Mouse (Mus musculus) neural tube, embryonic 13.5 days (tissue): ENCODE results near the gene Tspan3. TPM values are rescaled to one million over a fixed set of nuclear protein-coding genes. Genes with fewer than 3 reads are reported as not detected.
A peak's percentile ranks its signal among the peaks of the same experiment; 100 is the strongest.

Experiments used
- ATAC-seq: fragments of 200-750 bp; cut with Nextera tagmentation; 2 replicates; pipeline ENCODE4 v1.8.0; 2017; ENCODE audit warnings: low read depth, mild to moderate bottlenecking, moderate TSS enrichment, moderate library complexity
- H3K27ac ChIP-seq: fragments of 300-500 bp; sonication (generic); replicated peaks from 2 replicates; pipeline ENCODE4 v1.5.1; 2015; ENCODE audit warnings: moderate library complexity, mild to moderate bottlenecking, inconsistent platforms
- H3K27me3 ChIP-seq: fragments of 300-500 bp; sonication (generic); 2 replicates; pipeline ENCODE4 v1.6.1; 2015; ENCODE audit warnings: mild to moderate bottlenecking, inconsistent platforms
- H3K36me3 ChIP-seq: fragments of 300-500 bp; sonication (generic); 2 replicates; pipeline ENCODE4 v1.6.1; 2015; ENCODE audit warnings: mild to moderate bottlenecking, inconsistent platforms
- H3K4me1 ChIP-seq: fragments of 300-500 bp; sonication (generic); replicated peaks from 2 replicates; pipeline ENCODE4 v1.6.1; 2015; ENCODE audit warnings: inconsistent platforms
- H3K4me2 ChIP-seq: fragments of 300-500 bp; sonication (generic); 2 replicates; pipeline ENCODE4 v1.6.1; 2015; ENCODE audit warnings: inconsistent platforms, mild to moderate bottlenecking, moderate library complexity
- H3K4me3 ChIP-seq: fragments of 300-500 bp; sonication (generic); 2 replicates; pipeline ENCODE4 v1.5.1; 2015; ENCODE audit warnings: mild to moderate bottlenecking, inconsistent platforms
- H3K9ac ChIP-seq: fragments of 300-500 bp; sonication (generic); 2 replicates; pipeline ENCODE4 v1.6.1; 2015; ENCODE audit warnings: moderate library complexity, mild to moderate bottlenecking, inconsistent platforms
- H3K9me3 ChIP-seq: fragments of 300-500 bp; sonication (generic); 2 replicates; pipeline ENCODE4 v1.6.1; 2016; ENCODE audit warnings: inconsistent platforms
- WGBS: fragments of 180-500 bp; shearing (Covaris S2); methylation state at CpG from one replicate; pipeline ENCODE4 v1.1.7; 2015; 5-methylcytosine and 5-hydroxymethylcytosine counted together
- polyA plus RNA-seq: library from polyadenylated mRNA; unstranded; fragments of >200 nt; fragmentation: Nextera tagmentation; extraction: Ambion mirVana; gene quantifications from 2 replicates; pipeline ENCODE4 v1.2.1, GENCODE M21; 2015

The Tspan3 gene
- polyA plus RNA-seq, 1 experiment from 2014 or later, result 602 TPM

DNA sequence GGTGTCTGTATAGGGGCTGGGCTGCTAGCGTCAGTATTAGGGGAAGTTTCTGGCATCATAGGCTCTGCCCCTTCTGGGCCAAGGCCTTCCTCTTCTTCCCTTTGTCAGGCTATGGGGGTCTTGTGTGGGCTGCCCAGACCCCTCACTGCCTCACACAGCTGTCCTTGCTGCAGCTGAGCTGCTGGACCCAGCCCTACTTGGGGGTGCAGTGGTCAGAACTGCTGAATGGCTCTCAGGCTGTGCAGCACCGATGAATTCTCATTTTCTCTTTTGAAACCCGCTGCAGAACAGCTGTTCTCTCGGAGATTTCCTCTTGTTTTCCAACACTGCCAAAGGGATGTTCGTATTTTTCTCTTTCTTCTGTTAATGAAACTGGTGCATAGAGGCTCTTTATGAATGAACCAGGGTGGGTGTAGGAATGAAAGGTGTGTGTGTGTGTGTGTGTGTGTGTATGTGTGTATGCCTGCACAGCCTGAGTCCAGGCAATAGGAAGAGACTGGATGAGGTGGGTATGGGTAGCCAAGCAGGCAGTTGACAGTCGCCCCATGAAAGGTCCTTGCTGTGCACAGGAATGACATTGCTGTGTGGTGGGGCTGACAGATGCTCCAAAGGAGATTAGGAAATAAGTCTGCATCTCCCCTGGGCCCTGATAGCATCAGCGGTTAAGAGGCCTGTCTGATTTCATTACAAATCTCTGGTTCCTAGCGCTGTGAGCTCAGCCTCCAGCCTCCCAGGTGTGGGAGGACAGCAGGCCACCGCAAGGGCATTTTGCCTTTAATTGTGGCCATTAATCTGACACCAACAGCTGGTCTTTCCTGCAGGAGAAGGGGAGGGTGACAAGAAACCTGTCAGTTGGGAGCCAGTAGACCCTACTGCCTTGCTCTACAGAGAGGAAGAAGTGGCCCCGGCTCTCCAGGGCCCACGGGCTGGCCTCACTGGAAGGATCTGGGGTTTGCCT is 26.5 kb upstream of the Tspan3 start:
- ATAC-seq, result peak; percentile 69
- peaks cover 34% of the 10 kb centered on the region for H3K4me1 ChIP-seq
- H3K27me3 ChIP-seq, result 0 out of 2 replicates have a peak, but pooled peaks cover 4% of the 10 kb centered on the region
- no peak overlapping the region for H3K4me3 ChIP-seq
- 0 out of 2 replicates have a peak overlapping the region, but pooled peaks have one; percentile 26 for H3K9ac ChIP-seq
- H3K27ac ChIP-seq, result peak overlapping the region; percentile 82
- H3K36me3 ChIP-seq, result no peaks in the 10 kb centered on the region
- 41% methylated on average over 11 of the region's 11 CpGs for WGBS
- H3K4me2 ChIP-seq, result no peak overlapping the region
- no peaks in the 10 kb centered on the region for H3K9me3 ChIP-seq

DNA sequence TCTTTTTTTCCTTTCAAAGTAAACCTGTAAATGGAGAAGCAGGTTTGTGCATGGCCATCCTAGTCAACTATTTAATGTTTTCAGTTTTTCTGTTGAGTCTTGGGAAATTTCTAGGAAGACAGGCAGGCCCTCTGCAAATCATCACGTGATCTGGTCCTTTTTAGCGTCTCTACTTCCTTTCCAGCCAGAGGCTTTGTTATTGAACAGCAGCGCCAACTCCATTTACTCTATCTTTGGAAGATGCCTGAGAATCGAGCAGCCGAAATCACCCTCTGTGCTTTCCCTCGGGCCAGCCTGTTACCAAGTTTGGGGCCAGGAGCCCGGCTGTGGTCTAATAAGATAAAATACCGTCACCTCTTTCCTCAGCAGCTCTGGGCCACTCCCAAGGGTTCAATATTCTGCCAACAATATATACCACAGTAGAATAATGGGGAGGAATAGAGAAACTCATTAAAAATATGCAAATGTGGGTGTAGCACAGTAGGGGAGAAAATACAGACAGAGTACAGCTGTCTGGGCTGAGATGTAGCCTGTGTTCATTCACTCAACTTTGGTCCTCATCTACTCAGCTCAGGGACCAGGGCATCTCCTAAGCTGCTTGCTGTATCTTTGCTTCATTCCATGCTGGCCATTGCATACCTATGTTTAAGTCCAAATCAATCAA is 15.0 kb upstream of the Tspan3 start:
- peak overlapping the region; percentile 61 for H3K27ac ChIP-seq
- H3K4me1 ChIP-seq, result peaks cover 18% of the 10 kb centered on the region
- 20% methylated on average over 8 of the region's 8 CpGs for whole genome bisulfite sequencing
- H3K9me3 ChIP-seq, result no peaks in the 10 kb centered on the region
- ATAC-seq, result peak; percentile 81
- no peak overlapping the region for H3K9ac ChIP-seq
- no peaks in the 10 kb centered on the region for H3K36me3 ChIP-seq
- peak overlapping the region; percentile 21; the same call in 1 of the 2 replicates for H3K4me2 ChIP-seq
- no peak overlapping the region for H3K4me3 ChIP-seq
- H3K27me3 ChIP-seq, result no peaks in the 10 kb centered on the region

DNA sequence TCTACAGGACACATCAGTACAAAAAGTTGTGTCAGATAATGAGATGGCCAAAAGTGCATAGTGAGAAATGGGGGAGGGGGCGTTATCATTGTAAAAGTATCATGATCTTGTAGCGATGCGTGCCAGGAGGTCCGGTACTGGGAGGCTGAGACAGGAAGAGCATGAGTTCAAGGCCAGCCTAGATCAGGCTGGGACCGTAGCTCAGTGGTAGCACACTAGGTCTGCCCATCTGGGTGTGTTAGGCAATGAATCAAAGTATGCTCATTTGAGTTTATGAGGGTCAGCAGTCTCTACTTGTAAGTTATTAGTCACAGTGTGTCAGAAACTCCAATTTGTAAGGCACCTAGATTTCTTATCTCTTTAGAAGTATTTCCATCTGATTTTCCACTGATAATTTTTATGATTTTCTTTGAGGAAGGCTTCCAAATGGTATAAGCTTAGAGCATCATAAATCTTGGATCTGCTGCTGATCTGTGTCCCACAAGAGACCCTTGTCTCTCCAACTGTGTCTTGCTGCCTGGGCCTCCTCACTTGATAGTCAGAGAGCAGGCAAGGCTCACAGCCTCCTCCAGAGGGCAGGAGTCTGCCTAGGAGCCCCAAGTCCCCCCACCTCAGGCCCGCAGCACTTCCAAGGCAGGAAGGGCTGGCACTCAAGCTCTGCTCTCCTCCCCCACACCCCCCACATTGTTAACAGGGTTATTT is 14.3 kb upstream of the Tspan3 start:
- H3K4me2 ChIP-seq, result 0 out of 2 replicates have a peak overlapping the region, but pooled peaks have one; percentile 21
- 75% methylated on average over 6 of the region's 6 CpGs for WGBS
- no peaks in the 10 kb centered on the region for H3K27me3 ChIP-seq
- H3K4me1 ChIP-seq, result peaks cover 18% of the 10 kb centered on the region
- ATAC-seq, result peak; percentile 66; the same call in 1 of the 2 replicates
- no peak overlapping the region for H3K9ac ChIP-seq
- no peak overlapping the region for H3K4me3 ChIP-seq
- H3K27ac ChIP-seq, result peak overlapping the region; percentile 61
- no peaks in the 10 kb centered on the region for H3K36me3 ChIP-seq
- H3K9me3 ChIP-seq, result no peaks in the 10 kb centered on the region

DNA sequence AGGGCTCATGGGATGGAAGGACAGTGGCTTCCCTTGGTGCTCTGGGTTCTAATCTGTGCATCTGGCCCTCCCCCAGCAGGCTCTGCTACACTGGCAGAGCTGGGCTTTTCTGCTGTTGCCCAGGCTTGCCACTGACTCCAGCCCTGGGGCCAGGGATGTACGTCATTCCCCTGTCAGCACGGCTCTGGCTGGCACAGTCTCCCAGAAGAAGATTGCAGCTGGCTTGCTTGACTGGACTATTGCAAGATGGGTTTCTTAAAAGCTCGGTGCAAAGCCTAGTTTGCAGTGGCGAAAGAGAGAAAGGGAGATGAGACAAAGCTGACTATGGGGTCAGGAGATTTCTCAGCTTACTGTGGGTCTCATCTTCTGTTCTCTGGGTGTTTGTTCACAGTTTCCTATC is 12.1 kb upstream of the Tspan3 start:
- 77% methylated on average over 4 of the region's 4 CpGs for WGBS
- H3K4me3 ChIP-seq, result no peak overlapping the region
- no peak overlapping the region for H3K9ac ChIP-seq
- no peaks in the 10 kb centered on the region for H3K9me3 ChIP-seq
- H3K27me3 ChIP-seq, result no peaks in the 10 kb centered on the region
- no peak for ATAC-seq
- peaks cover 18% of the 10 kb centered on the region for H3K4me1 ChIP-seq
- H3K27ac ChIP-seq, result no peak overlapping the region
- H3K36me3 ChIP-seq, result no peaks in the 10 kb centered on the region
- H3K4me2 ChIP-seq, result no peak overlapping the region

DNA sequence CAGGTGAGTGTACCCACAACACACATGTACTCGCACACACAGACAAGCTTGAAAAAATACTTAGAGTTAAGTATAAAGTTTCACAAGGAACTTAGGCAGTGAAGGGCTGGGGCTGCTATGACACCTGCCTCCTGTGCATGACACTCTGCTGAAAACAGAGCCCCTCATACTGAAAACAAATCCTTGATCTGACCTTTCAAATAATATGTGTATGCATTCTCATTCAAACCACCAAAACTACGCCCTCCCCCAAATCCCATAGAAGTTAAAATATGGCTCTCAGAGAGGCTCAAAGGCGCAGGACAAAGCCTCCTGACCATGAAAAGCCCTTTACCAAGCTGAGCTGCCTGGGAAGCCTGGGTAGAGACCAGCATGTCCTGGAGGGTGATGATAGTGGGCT is 10.0 kb upstream of the Tspan3 start:
- H3K9me3 ChIP-seq, result no peaks in the 10 kb centered on the region
- 81% methylated on average over 3 of the region's 3 CpGs for WGBS
- ATAC-seq, result no peak
- no peak overlapping the region for H3K9ac ChIP-seq
- H3K27me3 ChIP-seq, result no peaks in the 10 kb centered on the region
- no peak overlapping the region for H3K4me3 ChIP-seq
- H3K4me1 ChIP-seq, result peaks cover 11% of the 10 kb centered on the region
- no peak overlapping the region for H3K4me2 ChIP-seq
- no peaks in the 10 kb centered on the region for H3K36me3 ChIP-seq
- H3K27ac ChIP-seq, result no peak overlapping the region

DNA sequence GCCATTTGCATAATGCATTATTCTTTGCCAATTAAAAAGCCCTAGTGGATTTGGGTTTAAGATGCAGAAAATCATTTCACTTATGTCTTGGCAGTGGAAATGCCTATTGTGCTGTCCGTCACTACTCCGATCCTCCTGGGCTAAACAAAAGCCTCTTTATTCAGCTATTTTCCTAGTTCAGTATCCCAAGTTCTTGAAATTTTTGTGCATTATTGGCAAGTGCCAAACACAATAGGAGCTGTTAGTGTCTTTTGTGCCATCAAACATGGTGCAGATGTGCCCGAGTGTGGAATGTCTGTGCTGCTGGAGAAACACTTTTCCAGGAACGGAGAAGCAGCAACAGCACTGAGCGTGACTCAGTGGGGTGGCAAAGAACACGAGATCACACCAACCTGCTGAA is 2.4 kb upstream of the Tspan3 start:
- no peaks in the 10 kb centered on the region for H3K27me3 ChIP-seq

DNA sequence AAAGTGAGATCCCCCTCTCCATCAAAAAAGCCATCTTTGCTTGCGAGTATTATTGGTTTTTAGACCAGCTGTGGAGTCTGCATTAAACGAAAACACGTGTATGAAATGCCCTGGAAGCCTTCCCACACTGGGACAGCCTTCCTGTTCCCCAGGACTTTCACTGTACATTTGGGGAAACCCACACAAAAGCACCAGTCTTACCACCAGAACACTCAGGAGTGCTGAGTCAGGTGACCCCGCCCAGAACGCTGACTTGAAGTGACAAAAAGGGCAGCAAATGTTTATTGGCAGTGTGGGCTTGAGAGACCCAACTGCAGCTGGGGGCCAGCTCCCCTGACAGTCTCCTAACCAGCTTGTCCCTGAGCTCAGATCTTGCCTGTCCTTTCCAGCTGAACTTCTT is 884 bp upstream of the Tspan3 start:
- 62% methylated on average over 5 of the region's 5 CpGs for WGBS
- Histone ChIP-seq H3K4me1 (peaks cover 17% of the 10 kb centered on the region), H3K27ac (no peak overlapping the region), H3K9ac (no peak overlapping the region), H3K36me3 (no peaks in the 10 kb centered on the region), H3K4me3 (no peak overlapping the region), H3K27me3 (no peaks in the 10 kb centered on the region), H3K4me2 (no peak overlapping the region), H3K9me3 (no peaks in the 10 kb centered on the region)
- ATAC-seq, result no peak

More for the DNA sequence above, 2.4 kb upstream of the Tspan3 start:
- Histone ChIP-seq H3K9ac (no peak overlapping the region), H3K9me3 (no peaks in the 10 kb centered on the region), H3K27ac (no peak overlapping the region), H3K4me3 (no peak overlapping the region), H3K4me2 (no peak overlapping the region), H3K4me1 (peaks cover 8% of the 10 kb centered on the region; the same call in 1 of the 2 replicates), H3K36me3 (no peaks in the 10 kb centered on the region)
- no peak for ATAC-seq
- 21% methylated on average over 6 of the region's 6 CpGs for WGBS

DNA sequence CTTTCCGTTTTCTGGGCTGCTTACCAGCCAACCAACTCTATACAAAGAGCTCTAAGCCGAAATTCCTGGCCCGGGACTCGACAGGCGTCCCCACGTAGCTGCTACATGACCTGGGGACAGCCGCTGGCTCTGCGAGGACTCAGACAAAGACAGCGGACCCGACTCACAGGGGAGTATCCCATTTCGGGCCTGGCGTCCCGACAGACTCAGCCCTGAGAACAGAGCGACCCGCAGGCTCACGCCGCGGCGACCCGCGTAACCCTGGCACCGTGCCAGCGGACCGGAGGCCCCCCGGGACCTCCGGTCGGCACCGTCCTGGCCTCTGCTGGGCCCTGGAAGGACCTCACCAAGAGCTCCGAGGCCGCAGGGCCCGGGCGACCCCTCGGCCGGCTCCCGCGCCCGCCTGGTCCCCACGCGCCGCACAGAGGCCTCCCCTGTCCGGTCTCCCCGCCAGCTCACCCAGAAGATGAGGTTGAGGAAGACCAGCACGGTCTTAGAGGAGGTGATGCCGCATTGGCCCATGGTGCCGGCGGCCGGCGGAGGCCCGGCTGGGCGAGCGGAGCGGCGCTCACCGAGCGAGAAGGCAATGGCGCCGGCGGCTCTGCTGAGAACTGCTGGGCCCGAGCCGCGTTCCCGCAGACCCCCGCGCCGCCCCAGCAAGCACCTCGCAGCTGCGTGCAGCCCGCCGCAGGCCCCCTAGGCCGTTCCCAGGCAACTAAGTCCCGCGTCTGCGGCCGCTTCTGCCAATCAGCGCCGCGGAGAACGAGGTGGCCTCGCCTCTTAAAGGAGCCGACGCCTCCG is 4.7 kb downstream of the Tspan3 start:
- Histone ChIP-seq H3K9me3 (no peaks in the 10 kb centered on the region), H3K27me3 (no peaks in the 10 kb centered on the region), H3K27ac (peak overlapping the region; percentile 99), H3K36me3 (no peaks in the 10 kb centered on the region), H3K4me1 (peaks cover 40% of the 10 kb centered on the region), H3K4me3 (peak overlapping the region; percentile 98), H3K4me2 (peak overlapping the region; percentile 78), H3K9ac (peak overlapping the region; percentile 98)
- ATAC-seq, result peak; percentile 99
- under 1% methylated on average over 67 of the region's 82 CpGs for WGBS

DNA sequence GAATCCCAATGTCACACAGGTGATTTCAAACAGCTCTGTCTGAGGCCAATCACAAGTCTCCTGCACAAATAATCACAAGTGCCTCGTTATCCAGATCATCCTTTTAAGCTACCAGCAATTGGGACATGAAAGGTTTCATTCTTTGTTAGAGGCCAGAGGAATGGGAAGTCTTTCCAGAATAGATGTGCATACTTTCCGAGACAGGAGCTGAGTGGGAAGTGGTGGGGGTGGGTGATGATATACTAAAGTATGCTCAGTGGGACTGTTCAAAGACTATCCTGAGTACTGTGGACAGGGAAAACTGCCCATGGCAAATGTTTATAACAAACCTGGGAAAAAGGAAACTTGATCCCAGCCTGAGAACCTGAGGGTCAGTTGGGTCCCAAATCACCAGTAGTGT is 5.8 kb downstream of the Tspan3 start:
- ATAC-seq, result no peak
- WGBS, result 3% methylated on average over 2 of the region's 2 CpGs
- Histone ChIP-seq H3K4me1 (peaks cover 49% of the 10 kb centered on the region), H3K27ac (no peak overlapping the region; the same call in 1 of the 2 replicates), H3K36me3 (no peaks in the 10 kb centered on the region), H3K9me3 (no peaks in the 10 kb centered on the region), H3K9ac (peak overlapping the region; percentile 98), H3K4me2 (peak overlapping the region; percentile 78), H3K4me3 (peak overlapping the region; percentile 98), H3K27me3 (no peaks in the 10 kb centered on the region)

DNA sequence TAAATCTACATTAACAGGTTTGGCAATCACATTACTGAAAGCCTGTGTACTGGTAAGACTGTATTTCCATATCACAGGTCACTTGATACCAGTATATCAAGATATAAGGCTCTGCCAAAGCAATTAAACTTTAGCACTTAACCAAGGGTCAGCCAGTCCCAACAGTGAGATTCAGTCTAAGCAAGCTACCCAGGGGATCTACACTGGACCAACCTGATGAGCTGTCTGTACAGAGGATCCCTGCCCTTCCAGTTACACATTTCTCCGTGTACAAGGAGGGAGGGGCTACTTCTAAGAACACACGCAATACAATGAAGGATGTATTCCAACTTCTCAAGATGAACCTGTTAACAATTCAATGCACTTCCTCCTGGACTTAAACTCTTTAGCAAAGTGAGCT is 7.2 kb downstream of the Tspan3 start:
- H3K9me3 ChIP-seq, result no peaks in the 10 kb centered on the region
- H3K4me1 ChIP-seq, result peaks cover 57% of the 10 kb centered on the region
- no peak overlapping the region for H3K27ac ChIP-seq
- no peak overlapping the region for H3K9ac ChIP-seq
- H3K36me3 ChIP-seq, result no peaks in the 10 kb centered on the region
- no peak for ATAC-seq
- 0 out of 2 replicates have a peak overlapping the region, but pooled peaks have one; percentile 1 for H3K4me2 ChIP-seq
- no peak overlapping the region for H3K4me3 ChIP-seq
- WGBS, result 79% methylated on average over 2 of the region's 2 CpGs
- H3K27me3 ChIP-seq, result no peaks in the 10 kb centered on the region

DNA sequence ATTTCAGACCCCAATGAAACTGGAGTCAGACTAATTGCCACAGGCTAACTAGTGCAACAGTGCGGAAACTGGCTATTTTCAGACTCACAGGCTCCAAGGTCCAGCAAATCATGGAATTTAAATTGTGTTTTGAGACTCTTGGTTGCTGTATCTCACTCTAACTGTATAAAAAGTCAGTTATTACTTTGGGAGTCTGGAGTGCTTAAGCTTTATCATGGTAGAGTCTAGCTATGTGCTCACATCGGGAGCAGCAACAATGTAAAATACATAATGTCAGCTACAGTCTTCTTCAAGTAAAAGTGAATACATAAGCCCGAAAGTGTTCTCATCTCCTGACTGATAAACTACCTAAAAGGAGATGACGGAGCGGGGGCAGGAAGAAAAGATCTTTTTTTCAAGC is 10.7 kb downstream of the Tspan3 start:
- peaks cover 4% of the 10 kb centered on the region for H3K36me3 ChIP-seq
- no peaks in the 10 kb centered on the region for H3K27me3 ChIP-seq
- no peak overlapping the region for H3K27ac ChIP-seq
- 93% methylated on average over 5 of the region's 5 CpGs for whole genome bisulfite sequencing
- peaks cover 58% of the 10 kb centered on the region for H3K4me1 ChIP-seq
- no peak overlapping the region for H3K9ac ChIP-seq
- H3K9me3 ChIP-seq, result no peaks in the 10 kb centered on the region
- no peak for ATAC-seq
- no peak overlapping the region for H3K4me3 ChIP-seq
- no peak overlapping the region for H3K4me2 ChIP-seq
